Mouse (Mus musculus) kidney, embryonic 16.5 days (tissue): ENCODE measurements around the gene Evi2a. TPM values are rescaled to one million over a fixed set of nuclear protein-coding genes. Genes with fewer than 3 reads are reported as not detected.

Experiments used
- polyA plus RNA-seq: library from polyadenylated mRNA; unstranded; fragments of >200 nt; fragmentation: Nextera tagmentation; extraction: Ambion mirVana; gene quantifications from 2 replicates; pipeline ENCODE4 v1.2.1, GENCODE M21; 2015

Gene Evi2a
- polyA plus RNA-seq, 1 experiment from 2014 or later = 2.3 TPM

Other genes with a start within 250 kb of the Evi2a start
- gene Gm9964, start 233.7 kb downstream of the Evi2a start, polyA plus RNA-seq = not detected in 2 replicates
- 6.6 and 7.8 TPM in 2 replicates for gene Nf1, start 190.9 kb downstream of the Evi2a start, polyA plus RNA-seq
- 0.14 and 0.45 TPM in 2 replicates for gene Omg, start 26.5 kb downstream of the Evi2a start, polyA plus RNA-seq
- gene Evi2b, start 6.8 kb downstream of the Evi2a start, polyA plus RNA-seq = 0.50 and 0.60 TPM in 2 replicates
- 0.51 and 0.56 TPM in 2 replicates for gene Evi2, start within 50 bp of the Evi2a start, polyA plus RNA-seq
- gene Rab11fip4, start 60.6 kb upstream of the Evi2a start, polyA plus RNA-seq = 11.0 and 11.4 TPM in 2 replicates